Mouse (Mus musculus): ENCODE results near the gene Vwa3b.

- TF ChIP-seq HCFC1 (IDR thresholded peaks at IDR 0.05; ENCODE audit: borderline replicate concordance, insufficient read depth, low read length) (no peak), MAFK (IDR thresholded peaks at IDR 0.05; ENCODE audit: insufficient read depth, low read depth, low read length) (no peak), CHD2 (IDR thresholded peaks at IDR 0.05; ENCODE audit: low read depth, low read length) (no peak), ZC3H11A (IDR thresholded peaks at IDR 0.05; ENCODE audit: borderline replicate concordance, low read depth, low read length) (no peak)
These were observed 106.0 kb downstream of the Vwa3b start for GRCm38 (mm10) chr1:37132433-37132832.

Measured in ES-E14 (cell line).